Mouse (Mus musculus) forebrain, postnatal 0 days (tissue): ENCODE measurements around the gene Nt5e. TPM values are rescaled to one million over a fixed set of nuclear protein-coding genes. Genes with fewer than 3 reads are reported as not detected.

Experiments
- ATAC-seq: fragments of 200-750 bp; cut with Nextera tagmentation; 2 replicates; pipeline ENCODE4 v1.8.0; 2017; ENCODE audit warnings: mild to moderate bottlenecking, moderate library complexity
- DNase-seq: peaks from one replicate; pipeline ENCODE4 v3.0.0-alpha.2; 2015
- H3K27ac ChIP-seq: fragments of 300-500 bp; sonication (generic); 2 replicates; pipeline ENCODE4 v1.5.1; 2014; ENCODE audit warnings: low read depth, mild to moderate bottlenecking, antibody characterized with exemption, low read length, moderate library complexity, mixed read lengths
- H3K27me3 ChIP-seq: fragments of 300-500 bp; sonication (generic); 2 replicates; pipeline ENCODE4 v1.6.1; 2014; ENCODE audit warnings: mild to moderate bottlenecking, low read length, mixed read lengths; ENCODE audit not compliant: insufficient read depth
- H3K36me3 ChIP-seq: fragments of 300-500 bp; sonication (generic); 2 replicates; pipeline ENCODE4 v1.6.1; 2014; ENCODE audit warnings: mild to moderate bottlenecking, moderate library complexity; ENCODE audit not compliant: insufficient read depth
- H3K4me1 ChIP-seq: fragments of 300-500 bp; sonication (generic); 2 replicates; pipeline ENCODE4 v1.6.1; 2014; ENCODE audit warnings: antibody characterized with exemption; ENCODE audit not compliant: insufficient read depth
- H3K4me2 ChIP-seq: fragments of 300-500 bp; sonication (generic); 2 replicates; pipeline ENCODE4 v1.6.1; 2014; ENCODE audit warnings: low read depth, mild to moderate bottlenecking, moderate library complexity
- H3K4me3 ChIP-seq: fragments of 300-500 bp; sonication (generic); 2 replicates; pipeline ENCODE4 v1.5.1; 2014; ENCODE audit warnings: low read depth, low read length, mixed read lengths
- H3K9ac ChIP-seq: fragments of 300-500 bp; sonication (generic); 2 replicates; pipeline ENCODE4 v1.6.1; 2014; ENCODE audit warnings: mild to moderate bottlenecking
- H3K9me3 ChIP-seq: fragments of 300-500 bp; sonication (generic); 2 replicates; pipeline ENCODE4 v1.6.1; 2016; ENCODE audit warnings: low read length
- CTCF ChIP-seq: sonication (generic); IDR thresholded peaks from 2 replicates; pipeline ENCODE4 v1.5.1; 2016; ENCODE audit warnings: antibody characterized with exemption, control low read depth, low read depth
- WGBS: fragments of 180-500 bp; shearing (Covaris S2); extraction: QIAGEN DNeasy Blood & Tissue Kit; methylation state at CpG from one replicate; pipeline ENCODE4 v1.1.7; 2014; 5-methylcytosine and 5-hydroxymethylcytosine counted together
- polyA plus RNA-seq: library from polyadenylated mRNA; unstranded; fragments of >200 nt; fragmentation: Nextera tagmentation; extraction: Ambion mirVana; gene quantifications from 2 replicates; pipeline ENCODE4 v1.2.1, GENCODE M21; 2015
- total RNA-seq: library from RNA; depleted of rRNA; stranded (reverse); fragments of >200 nt; gene quantifications from 2 replicates; pipeline ENCODE4 v1.2.3, GENCODE M21; 2014; rRNA removed

Gene Nt5e
- total and polyA plus RNA-seq, 2 experiments from 2014 or later, result 1.4 to 5.3 TPM

- ATAC-seq, result no peak
- H3K36me3 ChIP-seq, result peaks cover 14% of the 10 kb centered on the region; the same call in 1 of the 2 replicates
- no peak overlapping the region for H3K4me2 ChIP-seq
- no peak overlapping the region for H3K9ac ChIP-seq
- 50% methylated on average over 1 of the region's 1 CpGs for WGBS
- no peak for TF ChIP-seq CTCF
- H3K27ac ChIP-seq, result no peak overlapping the region
- H3K4me3 ChIP-seq, result no peak overlapping the region
- no peaks in the 10 kb centered on the region for H3K4me1 ChIP-seq
- no peak for DNase-seq
- H3K27me3 ChIP-seq, result no peaks in the 10 kb centered on the region
- no peaks in the 10 kb centered on the region for H3K9me3 ChIP-seq
These were observed 89.8 kb downstream of the Nt5e start for GRCm38 (mm10) chr9:88416752-88417151.

Other genes starting within 250 kb of the Nt5e start
- gene Snx14, start 111.8 kb downstream of the Nt5e start, total RNA-seq, result 30.2 and 31.3 TPM in 2 replicates
- gene Snx14, start 111.8 kb downstream of the Nt5e start, polyA plus RNA-seq, result 17.8 and 25.3 TPM in 2 replicates
- gene Gm20537, start 129.4 kb downstream of the Nt5e start, total RNA-seq, result 0.38 and 2.2 TPM in 2 replicates
- not detected in 2 replicates for gene Gm20537, start 129.4 kb downstream of the Nt5e start, polyA plus RNA-seq
- gene Syncrip, start 155.4 kb downstream of the Nt5e start, total RNA-seq, result 138 and 149 TPM in 2 replicates
- gene Syncrip, start 155.4 kb downstream of the Nt5e start, polyA plus RNA-seq, result 82.5 and 86.4 TPM in 2 replicates
- 18.6 and 25.0 TPM in 2 replicates for gene Zfp949, start 220.8 kb downstream of the Nt5e start, total RNA-seq
- gene Zfp949, start 220.8 kb downstream of the Nt5e start, polyA plus RNA-seq, result 9.0 and 13.5 TPM in 2 replicates